Mouse (Mus musculus) hindbrain, embryonic 12.5 days (tissue): ENCODE results near the gene Egfl8. TPM values are rescaled to one million over a fixed set of nuclear protein-coding genes. Genes with fewer than 3 reads are reported as not detected.

Source experiments
- ATAC-seq: fragments of 200-750 bp; cut with Nextera tagmentation; 2 replicates; pipeline ENCODE4 v1.8.0; 2017; ENCODE audit warnings: moderate TSS enrichment; ENCODE audit not compliant: low FRiP score
- H3K27ac ChIP-seq: fragments of 300-500 bp; sonication (generic); 2 replicates; pipeline ENCODE4 v1.5.1; 2016; ENCODE audit warnings: mild to moderate bottlenecking
- H3K27me3 ChIP-seq: fragments of 300-500 bp; sonication (generic); 2 replicates; pipeline ENCODE4 v1.6.1; 2016; ENCODE audit warnings: mild to moderate bottlenecking
- H3K36me3 ChIP-seq: fragments of 300-500 bp; sonication (generic); 2 replicates; pipeline ENCODE4 v1.6.1; 2016; ENCODE audit warnings: mild to moderate bottlenecking
- H3K4me1 ChIP-seq: fragments of 300-500 bp; sonication (generic); 2 replicates; pipeline ENCODE4 v1.6.1; 2016
- H3K4me2 ChIP-seq: fragments of 300-500 bp; sonication (generic); replicated peaks from 2 replicates; pipeline ENCODE4 v1.6.1; 2016; ENCODE audit warnings: mild to moderate bottlenecking
- H3K4me3 ChIP-seq: fragments of 300-500 bp; sonication (generic); 2 replicates; pipeline ENCODE4 v1.5.1; 2016; ENCODE audit warnings: mild to moderate bottlenecking
- H3K9ac ChIP-seq: fragments of 300-500 bp; sonication (generic); 2 replicates; pipeline ENCODE4 v1.6.1; 2016; ENCODE audit warnings: mild to moderate bottlenecking, moderate library complexity
- H3K9me3 ChIP-seq: fragments of 300-500 bp; sonication (generic); replicated peaks from 2 replicates; pipeline ENCODE4 v1.6.1; 2016; ENCODE audit warnings: mild to moderate bottlenecking
- WGBS: fragments of 180-500 bp; shearing (Covaris S2); methylation state at CpG from one replicate; pipeline ENCODE4 v1.1.7; 2016; 5-methylcytosine and 5-hydroxymethylcytosine counted together
- polyA plus RNA-seq: library from polyadenylated mRNA; unstranded; fragments of >200 nt; fragmentation: Nextera tagmentation; extraction: Ambion mirVana; gene quantifications from 2 replicates; pipeline ENCODE4 v1.2.1, GENCODE M21; 2016

Egfl8 gene
- polyA plus RNA-seq, 1 experiment from 2014 or later = 5.3 TPM

GRCm38 (mm10) chr17:34645831-34646511 lies 30.2 kb upstream of the Egfl8 start:
- Histone ChIP-seq H3K4me1 (peaks cover 37% of the 10 kb centered on the region), H3K4me2 (peak overlapping the region; percentile 73; the same call in 1 of the 2 replicates), H3K9ac (no peak overlapping the region), H3K9me3 (no peaks in the 10 kb centered on the region), H3K27ac (no peak overlapping the region), H3K36me3 (peaks cover 21% of the 10 kb centered on the region), H3K27me3 (no peaks in the 10 kb centered on the region), H3K4me3 (peak overlapping the region; percentile 96; the same call in 1 of the 2 replicates)
- no peak for ATAC-seq
- WGBS = 90% methylated on average over 30 of the region's 30 CpGs

GRCm38 (mm10) chr17:34645256-34645829 lies 29.6 kb upstream of the Egfl8 start:
- Histone ChIP-seq H3K36me3 (peaks cover 14% of the 10 kb centered on the region), H3K9ac (peak overlapping the region; percentile 74), H3K9me3 (no peaks in the 10 kb centered on the region), H3K4me1 (peaks cover 43% of the 10 kb centered on the region), H3K4me2 (peak overlapping the region; percentile 73), H3K4me3 (peak overlapping the region; percentile 60), H3K27me3 (no peaks in the 10 kb centered on the region), H3K27ac (no peak overlapping the region)
- ATAC-seq = no peak
- WGBS = 44% methylated on average over 10 of the region's 10 CpGs

GRCm38 (mm10) chr17:34644608-34645007 lies 28.8 kb upstream of the Egfl8 start, which contains the start of gene Fkbpl:
TSS of gene Fkbpl (plus strand) at chr17:34644764.
- 1% methylated on average over 16 of the region's 16 CpGs for WGBS

GRCm38 (mm10) chr17:34643944-34644343 lies 28.2 kb upstream of the Egfl8 start:
- H3K4me1 ChIP-seq = peaks cover 43% of the 10 kb centered on the region
- no peaks in the 10 kb centered on the region for H3K9me3 ChIP-seq
- H3K9ac ChIP-seq = no peak overlapping the region
- peaks cover under 1% of the 10 kb centered on the region for H3K36me3 ChIP-seq
- H3K27me3 ChIP-seq = no peaks in the 10 kb centered on the region
- WGBS = 81% methylated on average over 10 of the region's 10 CpGs
- H3K4me2 ChIP-seq = no peak overlapping the region
- ATAC-seq = no peak
- H3K27ac ChIP-seq = no peak overlapping the region
- no peak overlapping the region for H3K4me3 ChIP-seq

More at GRCm38 (mm10) chr17:34644608-34645007, 28.8 kb upstream of the Egfl8 start, which contains the start of gene Fkbpl:
- no peaks in the 10 kb centered on the region for H3K27me3 ChIP-seq
- H3K9ac ChIP-seq = peak within 1 kb of the TSS; percentile 74
- H3K36me3 ChIP-seq = peaks cover 7% of the 10 kb centered on the region
- peak within 1 kb of the TSS; percentile 73 for H3K4me2 ChIP-seq
- no peaks in the 10 kb centered on the region for H3K9me3 ChIP-seq
- H3K27ac ChIP-seq = peak within 1 kb of the TSS; percentile 77
- peak within 1 kb of the TSS; percentile 60 for H3K4me3 ChIP-seq
- H3K4me1 ChIP-seq = peaks cover 43% of the 10 kb centered on the region
- ATAC-seq = peak; percentile 67

GRCm38 (mm10) chr17:34643379-34643778 lies 27.6 kb upstream of the Egfl8 start:
- WGBS = 90% methylated on average over 4 of the region's 4 CpGs
- Histone ChIP-seq H3K4me1 (peaks cover 41% of the 10 kb centered on the region), H3K27ac (no peak overlapping the region), H3K36me3 (no peaks in the 10 kb centered on the region), H3K27me3 (no peaks in the 10 kb centered on the region), H3K9ac (no peak overlapping the region), H3K4me3 (no peak overlapping the region), H3K4me2 (no peak overlapping the region), H3K9me3 (no peaks in the 10 kb centered on the region)
- ATAC-seq = no peak

- H3K27ac ChIP-seq = peak overlapping the region; percentile 83; the same call in 1 of the 2 replicates
- H3K4me2 ChIP-seq = no peak overlapping the region
- WGBS = 83% methylated on average over 3 of the region's 3 CpGs
- peaks cover 32% of the 10 kb centered on the region for H3K4me1 ChIP-seq
- H3K9ac ChIP-seq = no peak overlapping the region
- no peaks in the 10 kb centered on the region for H3K9me3 ChIP-seq
- no peak for ATAC-seq
- H3K36me3 ChIP-seq = no peaks in the 10 kb centered on the region
- H3K4me3 ChIP-seq = no peak overlapping the region
- H3K27me3 ChIP-seq = no peaks in the 10 kb centered on the region
Measured at GRCm38 (mm10) chr17:34641945-34642344, 26.2 kb upstream of the Egfl8 start.

- peaks cover 25% of the 10 kb centered on the region for H3K4me1 ChIP-seq
- 0 out of 2 replicates have a peak, but pooled peaks have one; percentile 32 for ATAC-seq
- no peaks in the 10 kb centered on the region for H3K36me3 ChIP-seq
- peak overlapping the region; percentile 83 for H3K27ac ChIP-seq
- H3K9ac ChIP-seq = peak overlapping the region; percentile 13
- WGBS = 13% methylated on average over 11 of the region's 11 CpGs
- peak overlapping the region; percentile 19 for H3K4me2 ChIP-seq
- no peak overlapping the region for H3K4me3 ChIP-seq
- no peaks in the 10 kb centered on the region; the same call in 1 of the 2 replicates for H3K27me3 ChIP-seq
- H3K9me3 ChIP-seq = no peaks in the 10 kb centered on the region
Measured at GRCm38 (mm10) chr17:34640778-34641601, 25.2 kb upstream of the Egfl8 start.

GRCm38 (mm10) chr17:34639461-34640255 lies 23.9 kb upstream of the Egfl8 start:
- no peak overlapping the region for H3K4me2 ChIP-seq
- WGBS = 82% methylated on average over 7 of the region's 7 CpGs

GRCm38 (mm10) chr17:34637459-34637858 lies 21.7 kb upstream of the Egfl8 start:
- Histone ChIP-seq H3K4me3 (no peak overlapping the region), H3K36me3 (no peaks in the 10 kb centered on the region), H3K4me1 (peaks cover 15% of the 10 kb centered on the region), H3K27me3 (peaks cover 22% of the 10 kb centered on the region), H3K4me2 (no peak overlapping the region), H3K9me3 (no peaks in the 10 kb centered on the region), H3K9ac (no peak overlapping the region), H3K27ac (no peak overlapping the region)
- 67% methylated on average over 3 of the region's 3 CpGs for WGBS
- no peak for ATAC-seq

More at GRCm38 (mm10) chr17:34639461-34640255, 23.9 kb upstream of the Egfl8 start:
- no peak overlapping the region for H3K4me3 ChIP-seq
- H3K27ac ChIP-seq = no peak overlapping the region
- no peak for ATAC-seq
- no peaks in the 10 kb centered on the region for H3K36me3 ChIP-seq
- peaks cover 6% of the 10 kb centered on the region; the same call in 1 of the 2 replicates for H3K27me3 ChIP-seq
- no peak overlapping the region for H3K9ac ChIP-seq
- peaks cover 13% of the 10 kb centered on the region for H3K4me1 ChIP-seq
- no peaks in the 10 kb centered on the region for H3K9me3 ChIP-seq

- no peaks in the 10 kb centered on the region for H3K9me3 ChIP-seq
- WGBS = 92% methylated on average over 2 of the region's 2 CpGs
- no peak overlapping the region for H3K4me3 ChIP-seq
- no peaks in the 10 kb centered on the region for H3K36me3 ChIP-seq
- H3K27me3 ChIP-seq = peaks cover 40% of the 10 kb centered on the region
- no peak overlapping the region for H3K4me2 ChIP-seq
- ATAC-seq = no peak
- peaks cover 23% of the 10 kb centered on the region for H3K4me1 ChIP-seq
- no peak overlapping the region for H3K9ac ChIP-seq
- H3K27ac ChIP-seq = no peak overlapping the region
Measured at GRCm38 (mm10) chr17:34635671-34636070, 19.9 kb upstream of the Egfl8 start.

- Histone ChIP-seq H3K27ac (no peak overlapping the region), H3K36me3 (no peaks in the 10 kb centered on the region), H3K9ac (peak overlapping the region; percentile 18; the same call in 1 of the 2 replicates), H3K27me3 (peaks cover 61% of the 10 kb centered on the region), H3K9me3 (no peaks in the 10 kb centered on the region), H3K4me3 (peak overlapping the region; percentile 69), H3K4me1 (peaks cover 50% of the 10 kb centered on the region), H3K4me2 (peak overlapping the region; percentile 88)
- no peak for ATAC-seq
- under 1% methylated on average over 26 of the region's 26 CpGs for whole genome bisulfite sequencing
Measured at GRCm38 (mm10) chr17:34632261-34632691, 16.5 kb upstream of the Egfl8 start.
